Mouse (Mus musculus): ENCODE data around the gene Gm17577.
"Not testable (repeated sequence)": the region's sequence is repeated elsewhere in the genome, so short reads cannot be mapped to it uniquely, and the experiment has no call there.

The Gm17577 gene

DNA sequence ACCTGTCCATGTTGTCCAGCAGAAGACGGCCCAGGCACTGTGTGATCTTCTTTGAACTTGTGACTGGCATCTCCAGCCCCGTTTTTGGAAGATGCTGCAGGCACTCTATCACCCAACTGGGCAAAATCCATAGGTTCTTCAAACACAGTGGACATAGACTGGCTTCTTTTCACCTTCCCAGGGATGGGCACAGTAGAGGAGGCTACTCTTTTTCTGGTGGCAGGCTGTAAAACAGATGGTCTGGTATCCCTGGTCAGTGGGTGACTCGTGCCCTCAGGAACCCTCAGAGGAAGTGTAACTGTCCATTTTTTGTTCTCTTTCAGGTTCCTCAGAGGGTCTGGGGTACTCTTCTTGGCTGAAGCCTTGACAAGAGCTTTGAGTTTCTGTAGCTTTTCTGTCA lies at the start of gene Gm17577:
TSS of gene Gm17577 (minus strand) at position 101 of the 400 bp plus-strand sequence.
- DNase-seq: not testable (repeated sequence)

DNA sequence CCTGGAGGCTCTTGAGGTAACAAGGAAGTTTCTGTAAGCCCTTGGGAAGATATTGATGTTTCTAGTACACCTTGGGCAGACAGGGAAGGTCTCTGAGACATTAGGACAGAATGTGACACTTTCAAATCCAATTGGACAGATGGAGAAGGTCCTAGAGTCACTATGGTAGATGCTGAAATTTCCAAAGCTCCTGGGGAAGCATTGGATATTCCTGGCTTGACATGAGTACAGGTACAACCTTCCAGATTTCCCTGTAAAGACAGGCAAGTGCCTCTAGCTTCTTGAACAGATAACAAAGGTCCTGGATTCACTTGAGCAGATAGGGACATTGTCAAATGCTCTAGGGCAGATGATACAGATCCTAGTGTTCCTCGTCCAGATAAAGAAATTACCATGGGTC lies 24.3 kb downstream of the Gm17577 start, which contains the start of gene Srsx:
TSS of gene Srsx (minus strand) at position 101 of the 400 bp plus-strand sequence.
- DNase-seq: not testable (repeated sequence)
